Mouse (Mus musculus) myocyte (in vitro differentiated cells): ENCODE data around the gene Vps33a. TPM values are rescaled to one million over a fixed set of nuclear protein-coding genes. Genes with fewer than 3 reads are reported as not detected.

Experiments
- H3K27me3 ChIP-seq: one replicate; pipeline ENCODE4 v1.6.1; 2011; ENCODE audit not compliant: control insufficient read depth, insufficient read depth, insufficient read length
- H3K36me3 ChIP-seq: one replicate; pipeline ENCODE4 v1.6.1; 2011; ENCODE audit not compliant: control insufficient read depth, insufficient read depth
- H3K4me2 ChIP-seq: one replicate; pipeline ENCODE4 v1.6.1; 2011; ENCODE audit warnings: low read depth, control low read depth
- H3K4me3 ChIP-seq: one replicate; pipeline ENCODE4 v1.5.1; 2011; ENCODE audit warnings: mild to moderate bottlenecking, control low read depth, moderate library complexity
- H3K79me2 ChIP-seq: one replicate; pipeline ENCODE4 v1.6.1; 2011; ENCODE audit not compliant: control insufficient read depth, insufficient read depth
- H3ac ChIP-seq: one replicate; pipeline ENCODE4 v1.6.1; 2011; ENCODE audit not compliant: control insufficient read depth, insufficient read length
- CEBPB ChIP-seq: IDR thresholded peaks from 2 replicates; pipeline ENCODE4 v1.6.1; 2011; ENCODE audit warnings: mild to moderate bottlenecking, moderate library complexity; ENCODE audit not compliant: poor library complexity, insufficient read depth, severe bottlenecking
- E2F4 ChIP-seq: IDR thresholded peaks from one replicate; pipeline ENCODE4 v1.6.1; 2011; ENCODE audit warnings: mild to moderate bottlenecking, control low read depth, moderate library complexity; ENCODE audit not compliant: insufficient read depth
- MAX ChIP-seq: IDR thresholded peaks from one replicate; pipeline ENCODE4 v1.6.1; 2011; ENCODE audit warnings: low read depth, mild to moderate bottlenecking, control low read depth
- MYOD1 ChIP-seq, 3 experiments: IDR thresholded peaks; one replicate each; pipeline ENCODE4 v1.6.1; 2011; ENCODE audit warnings: control low read depth in 2 of 3, low read depth in 2 of 3, mild to moderate bottlenecking in 2 of 3, moderate library complexity in 1 of 3; ENCODE audit not compliant: insufficient read length in 2 of 3, control insufficient read depth in 1 of 3
- MYOG ChIP-seq, 3 experiments: IDR thresholded peaks; one replicate each; pipeline ENCODE4 v1.6.1; 2011; ENCODE audit warnings: control low read depth in 2 of 3, low read depth in 2 of 3, mild to moderate bottlenecking in 2 of 3; ENCODE audit not compliant: insufficient read length in 2 of 3, control insufficient read depth in 1 of 3, insufficient read depth in 1 of 3
- POLR2A ChIP-seq: IDR thresholded peaks from one replicate; pipeline ENCODE4 v1.6.1; 2011; ENCODE audit warnings: low read depth, mild to moderate bottlenecking, control low read depth, moderate library complexity; ENCODE audit not compliant: insufficient read length
- POLR2AphosphoS2 ChIP-seq: IDR thresholded peaks from one replicate; pipeline ENCODE4 v1.6.1; 2011; ENCODE audit warnings: low read depth, control low read depth; ENCODE audit not compliant: insufficient read length
- REST ChIP-seq: IDR thresholded peaks from one replicate; pipeline ENCODE4 v1.6.1; 2011; ENCODE audit warnings: mild to moderate bottlenecking, control low read depth, moderate library complexity; ENCODE audit not compliant: insufficient read depth, insufficient read length
- SRF ChIP-seq: IDR thresholded peaks from one replicate; pipeline ENCODE4 v1.6.1; 2011; ENCODE audit warnings: low read depth; ENCODE audit not compliant: control insufficient read depth, insufficient read length
- TCF12 ChIP-seq: IDR thresholded peaks from one replicate; pipeline ENCODE4 v1.6.1; 2011; ENCODE audit warnings: mild to moderate bottlenecking, control low read depth; ENCODE audit not compliant: poor library complexity, insufficient read depth, severe bottlenecking
- TCF3 ChIP-seq: IDR thresholded peaks from one replicate; pipeline ENCODE4 v1.6.1; 2011; ENCODE audit warnings: low read depth, control low read depth; ENCODE audit not compliant: insufficient read length
- USF1 ChIP-seq: IDR thresholded peaks from one replicate; pipeline ENCODE4 v1.6.1; 2011; ENCODE audit warnings: low read depth, mild to moderate bottlenecking, control low read depth, moderate library complexity
- polyA plus RNA-seq: library from polyadenylated mRNA; unstranded; fragments of >200 nt; fragmentation: generic; extraction: Trizol; gene quantifications from one replicate; pipeline ENCODE4 v1.2.1, GENCODE M21; 2012; ENCODE audit warnings: missing spikeins

The Vps33a gene
- polyA plus RNA-seq, 1 experiment, result 18.7 TPM

DNA sequence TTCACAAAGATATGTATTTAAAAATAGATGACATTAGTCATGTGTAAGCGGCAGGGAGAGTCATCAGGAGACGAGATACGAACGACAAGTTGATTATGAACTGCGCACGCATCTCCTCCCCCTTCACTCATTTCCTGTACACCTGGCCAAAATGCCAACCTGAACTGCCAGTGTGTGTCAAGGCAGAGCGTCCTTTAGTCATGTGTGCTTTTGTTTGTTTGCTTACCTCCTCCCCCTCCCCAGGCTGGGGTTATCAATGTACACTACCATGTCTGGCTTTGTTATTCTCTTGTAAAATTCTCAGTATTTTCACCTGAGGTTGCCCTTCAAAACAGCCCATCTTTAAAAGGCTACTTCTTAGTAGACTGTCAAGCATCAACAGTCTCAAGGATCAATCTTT lies 36.6 kb upstream of the Vps33a start:
- Histone ChIP-seq H3K4me2 (no peak overlapping the region), H3K4me3 (no peak overlapping the region), H3K36me3 (peaks cover 26% of the 10 kb centered on the region), H3K27me3 (no peaks in the 10 kb centered on the region), H3ac (no peak overlapping the region), H3K79me2 (no peaks in the 10 kb centered on the region)
- TF ChIP-seq E2F4, result no peak
- TF ChIP-seq REST, result no peak

DNA sequence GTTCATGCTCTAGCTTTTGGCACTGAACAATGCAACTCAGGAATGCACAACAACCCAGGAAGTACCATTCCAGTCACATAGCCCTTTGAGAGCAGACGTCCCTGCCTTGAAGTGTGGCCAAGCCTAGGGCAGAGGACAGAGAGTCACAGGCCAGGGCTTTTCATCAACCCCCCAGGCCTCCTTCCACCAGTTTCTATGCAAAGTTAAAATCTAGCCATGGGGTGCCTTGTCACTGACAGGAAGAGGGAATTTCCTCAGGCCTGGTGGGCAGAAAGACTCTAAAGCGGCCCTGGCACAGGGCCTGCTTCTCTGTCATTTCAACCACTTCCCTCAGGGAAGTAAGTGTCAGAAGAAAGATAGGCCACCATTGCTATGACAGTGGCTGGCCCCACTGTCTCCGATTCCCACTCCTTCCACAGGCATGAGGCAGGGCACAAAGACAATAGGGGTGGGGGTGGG lies 34.4 kb upstream of the Vps33a start:
- H3K4me2 ChIP-seq, result no peak overlapping the region
- no peaks in the 10 kb centered on the region for H3K79me2 ChIP-seq
- H3K27me3 ChIP-seq, result no peaks in the 10 kb centered on the region
- H3K4me3 ChIP-seq, result no peak overlapping the region
- H3ac ChIP-seq, result no peak overlapping the region
- no peak for TF ChIP-seq MYOG (IDR thresholded peaks at IDR 0.05; ENCODE audit: control insufficient read depth in 1 of 3, insufficient read depth in 1 of 3, insufficient read length in 2 of 3, low read depth in 2 of 3)
- no peak for TF ChIP-seq POLR2A
- no peak for TF ChIP-seq REST
- no peak for TF ChIP-seq E2F4
- TF ChIP-seq MYOD1 (IDR thresholded peaks at IDR 0.05; ENCODE audit: control insufficient read depth in 1 of 3, insufficient read length in 2 of 3, low read depth in 2 of 3), result no peak
- TF ChIP-seq SRF, result no peak
- peaks cover 31% of the 10 kb centered on the region for H3K36me3 ChIP-seq

DNA sequence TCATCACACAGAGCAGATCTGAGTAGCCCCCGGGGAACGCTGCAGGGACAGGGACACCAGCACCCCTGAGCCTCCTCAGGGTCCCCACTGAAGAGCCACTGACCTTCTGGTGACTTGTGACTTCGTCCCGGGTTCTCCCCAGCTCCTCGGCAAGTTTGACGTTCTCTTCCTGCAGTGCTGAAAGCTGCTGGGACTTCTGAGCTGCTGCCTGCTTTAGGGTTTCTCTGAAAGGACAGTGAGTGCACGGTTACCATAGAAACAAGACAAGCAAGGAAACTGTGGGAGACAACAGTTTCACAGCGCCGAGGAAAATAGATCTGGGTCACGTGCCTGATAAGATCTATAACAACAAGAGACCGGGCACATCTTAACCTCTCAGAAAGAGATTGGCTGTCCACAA lies 30.7 kb upstream of the Vps33a start:
- Histone ChIP-seq H3K36me3 (peaks cover 34% of the 10 kb centered on the region), H3K79me2 (no peaks in the 10 kb centered on the region), H3ac (no peak overlapping the region), H3K4me2 (no peak overlapping the region), H3K4me3 (no peak overlapping the region), H3K27me3 (no peaks in the 10 kb centered on the region)
- no peak for TF ChIP-seq SRF
- no peak for TF ChIP-seq MYOD1 (IDR thresholded peaks at IDR 0.05; ENCODE audit: control insufficient read depth in 1 of 3, insufficient read length in 2 of 3, low read depth in 2 of 3)
- TF ChIP-seq POLR2A, result no peak
- no peak for TF ChIP-seq REST
- TF ChIP-seq TCF12, result no peak
- TF ChIP-seq E2F4, result no peak
- TF ChIP-seq USF1, result no peak

DNA sequence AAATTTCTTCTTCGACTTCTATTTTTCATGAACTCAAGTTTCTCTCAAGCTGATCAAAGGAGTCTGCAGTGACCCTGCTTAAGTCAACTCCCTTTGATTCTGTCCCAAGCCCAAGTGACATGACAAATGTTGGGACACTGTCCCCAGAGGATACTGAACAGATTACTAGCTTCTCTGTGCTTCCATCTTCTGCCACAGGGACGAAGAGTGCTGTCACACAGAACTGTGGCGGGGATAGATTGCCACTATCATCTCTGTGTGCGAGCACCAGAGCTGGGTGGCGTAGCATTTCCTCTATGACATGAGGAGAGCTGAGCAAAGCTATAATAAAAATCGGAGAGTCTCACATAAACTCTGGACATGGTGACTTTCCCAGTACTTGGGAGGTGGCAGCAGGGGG lies 29.3 kb upstream of the Vps33a start:
- Histone ChIP-seq H3K27me3 (no peaks in the 10 kb centered on the region), H3K79me2 (no peaks in the 10 kb centered on the region), H3K36me3 (peaks cover 28% of the 10 kb centered on the region), H3ac (no peak overlapping the region), H3K4me2 (no peak overlapping the region), H3K4me3 (no peak overlapping the region)
- TF ChIP-seq E2F4, result no peak
- TF ChIP-seq CEBPB, result no peak
- no peak for TF ChIP-seq USF1
- TF ChIP-seq MYOG (IDR thresholded peaks at IDR 0.05; ENCODE audit: control insufficient read depth in 1 of 3, insufficient read depth in 1 of 3, insufficient read length in 2 of 3, low read depth in 2 of 3), result no peak
- TF ChIP-seq SRF, result no peak
- no peak for TF ChIP-seq TCF12
- no peak for TF ChIP-seq TCF3
- TF ChIP-seq REST, result no peak
- no peak for TF ChIP-seq MAX

DNA sequence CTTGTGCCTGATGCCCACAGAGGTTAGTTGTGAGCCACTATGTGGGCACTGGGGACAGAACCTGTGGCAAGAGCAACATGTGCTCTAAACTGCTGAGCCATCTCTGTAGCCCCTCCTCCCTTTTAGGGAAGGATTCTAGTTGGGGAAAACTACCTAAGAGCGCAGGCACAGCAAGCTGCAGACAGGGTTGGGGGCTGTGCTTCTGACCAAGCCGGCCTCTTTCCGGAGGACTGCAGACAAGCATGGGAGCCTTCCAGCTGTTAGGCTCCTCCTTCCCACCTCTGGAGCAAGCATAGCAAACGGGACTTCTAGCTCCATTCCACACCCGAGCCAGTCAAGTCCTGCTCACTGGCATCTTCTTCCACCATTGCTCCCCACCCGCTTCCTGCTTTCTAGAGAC lies 26.5 kb upstream of the Vps33a start:
- no peak overlapping the region for H3K4me3 ChIP-seq
- H3K36me3 ChIP-seq, result peaks cover 19% of the 10 kb centered on the region
- H3K4me2 ChIP-seq, result no peak overlapping the region
- H3ac ChIP-seq, result no peak overlapping the region
- H3K27me3 ChIP-seq, result no peaks in the 10 kb centered on the region
- no peaks in the 10 kb centered on the region for H3K79me2 ChIP-seq
- TF ChIP-seq E2F4 (no peak), MYOD1 (IDR thresholded peaks at IDR 0.05; ENCODE audit: control insufficient read depth in 1 of 3, insufficient read length in 2 of 3, low read depth in 2 of 3) (no peak), SRF (no peak), REST (no peak), CEBPB (no peak), USF1 (no peak), TCF3 (no peak), POLR2A (no peak), POLR2AphosphoS2 (no peak), TCF12 (no peak), MYOG (IDR thresholded peaks at IDR 0.05; ENCODE audit: control insufficient read depth in 1 of 3, insufficient read depth in 1 of 3, insufficient read length in 2 of 3, low read depth in 2 of 3) (no peak), MAX (no peak)
